Mouse (Mus musculus) testis, adult 2 months (tissue): ENCODE measurements around the gene Rnf43. TPM values are rescaled to one million over a fixed set of nuclear protein-coding genes. Genes with fewer than 3 reads are reported as not detected.

Source experiments
- H3K27ac ChIP-seq: fragments of 200-500 bp; 2 replicates; pipeline ENCODE4 v1.5.1; 2012; ENCODE audit warnings: low read depth, low read length; ENCODE audit not compliant: control insufficient read depth, insufficient read depth
- H3K27me3 ChIP-seq: fragments of 200-500 bp; 2 replicates; pipeline ENCODE4 v1.6.1; 2012; ENCODE audit warnings: mild to moderate bottlenecking, low read length, moderate library complexity; ENCODE audit not compliant: control insufficient read depth, insufficient read depth
- H3K36me3 ChIP-seq: fragments of 200-500 bp; 2 replicates; pipeline ENCODE4 v1.6.1; 2012; ENCODE audit warnings: mild to moderate bottlenecking, low read length; ENCODE audit not compliant: control insufficient read depth, insufficient read depth
- H3K4me1 ChIP-seq: fragments of 200-500 bp; 2 replicates; pipeline ENCODE4 v1.6.1; 2012; ENCODE audit warnings: low read length; ENCODE audit not compliant: control insufficient read depth, insufficient read depth
- H3K4me3 ChIP-seq: fragments of 200-500 bp; 2 replicates; pipeline ENCODE4 v1.5.1; 2012; ENCODE audit warnings: low read depth, mild to moderate bottlenecking, low read length, moderate library complexity, mixed read lengths; ENCODE audit not compliant: control insufficient read depth
- CTCF ChIP-seq: fragments of 200-500 bp; IDR thresholded peaks from 2 replicates; pipeline ENCODE4 v1.5.1; 2012; ENCODE audit warnings: low read depth, mild to moderate bottlenecking, inconsistent platforms, low read length, moderate library complexity; ENCODE audit not compliant: control insufficient read depth, insufficient read depth, insufficient replicate concordance
- POLR2A ChIP-seq: fragments of 200-500 bp; IDR thresholded peaks from 2 replicates; pipeline ENCODE4 v1.6.1; 2012; ENCODE audit warnings: low read depth, mild to moderate bottlenecking, inconsistent platforms, low read length, moderate library complexity; ENCODE audit not compliant: control insufficient read depth
- polyA plus RNA-seq: library from polyadenylated mRNA; depleted of rRNA; stranded (reverse); fragments of >200 nt; gene quantifications from 2 replicates; pipeline ENCODE4 v1.2.3, GENCODE M21; 2012

The Rnf43 gene
- polyA plus RNA-seq, 1 experiment = 2.3 TPM

- no peaks in the 10 kb centered on the region for H3K36me3 ChIP-seq
- H3K27me3 ChIP-seq = no peaks in the 10 kb centered on the region
- TF ChIP-seq POLR2A (no peak), CTCF (no peak)
- no peaks in the 10 kb centered on the region for H3K4me1 ChIP-seq
- no peak overlapping the region for H3K4me3 ChIP-seq
- no peak overlapping the region for H3K27ac ChIP-seq
These were observed 15.2 kb downstream of the Rnf43 start for GRCm38 (mm10) chr11:87677756-87678155.

GRCm38 (mm10) chr11:87678545-87678944 lies 16.0 kb downstream of the Rnf43 start:
- H3K27me3 ChIP-seq = no peaks in the 10 kb centered on the region
- H3K4me3 ChIP-seq = no peak overlapping the region
- no peak for TF ChIP-seq POLR2A
- TF ChIP-seq CTCF = no peak
- H3K4me1 ChIP-seq = no peaks in the 10 kb centered on the region
- H3K36me3 ChIP-seq = no peaks in the 10 kb centered on the region
- no peak overlapping the region for H3K27ac ChIP-seq

- Histone ChIP-seq H3K4me1 (no peaks in the 10 kb centered on the region), H3K27ac (no peak overlapping the region), H3K4me3 (no peak overlapping the region), H3K36me3 (no peaks in the 10 kb centered on the region), H3K27me3 (no peaks in the 10 kb centered on the region)
- no peak for TF ChIP-seq CTCF
- no peak for TF ChIP-seq POLR2A
These were observed 16.5 kb downstream of the Rnf43 start for GRCm38 (mm10) chr11:87678976-87679375.

- no peak overlapping the region for H3K27ac ChIP-seq
- TF ChIP-seq CTCF (no peak), POLR2A (no peak)
- H3K4me3 ChIP-seq = no peak overlapping the region
- H3K36me3 ChIP-seq = no peaks in the 10 kb centered on the region
- no peaks in the 10 kb centered on the region for H3K27me3 ChIP-seq
- H3K4me1 ChIP-seq = no peaks in the 10 kb centered on the region
These were observed 18.3 kb downstream of the Rnf43 start for GRCm38 (mm10) chr11:87680786-87681185.

- Histone ChIP-seq H3K4me1 (no peaks in the 10 kb centered on the region), H3K27ac (no peak overlapping the region), H3K27me3 (no peaks in the 10 kb centered on the region), H3K4me3 (no peak overlapping the region), H3K36me3 (no peaks in the 10 kb centered on the region)
- no peak for TF ChIP-seq POLR2A
- TF ChIP-seq CTCF = no peak
These were observed 19.6 kb downstream of the Rnf43 start for GRCm38 (mm10) chr11:87682096-87682495.

- Histone ChIP-seq H3K27me3 (no peaks in the 10 kb centered on the region), H3K4me3 (no peak overlapping the region), H3K36me3 (no peaks in the 10 kb centered on the region), H3K4me1 (no peaks in the 10 kb centered on the region), H3K27ac (no peak overlapping the region)
- TF ChIP-seq POLR2A (no peak), CTCF (no peak)
These were observed 20.5 kb downstream of the Rnf43 start for GRCm38 (mm10) chr11:87682838-87683571.

- H3K27ac ChIP-seq = no peak overlapping the region
- H3K4me3 ChIP-seq = no peak overlapping the region
- no peak for TF ChIP-seq POLR2A
- no peak for TF ChIP-seq CTCF
- no peaks in the 10 kb centered on the region for H3K27me3 ChIP-seq
- no peaks in the 10 kb centered on the region for H3K36me3 ChIP-seq
- H3K4me1 ChIP-seq = no peaks in the 10 kb centered on the region
These were observed 23.9 kb downstream of the Rnf43 start for GRCm38 (mm10) chr11:87686407-87686806.
